Mouse (Mus musculus): ENCODE data around the gene Samd9l.
A peak's percentile ranks its signal among the peaks of the same experiment; 100 is the strongest.
"Not testable (repeated sequence)": the region's sequence is repeated elsewhere in the genome, so short reads cannot be mapped to it uniquely, and the experiment has no call there.

Samd9l gene

GRCm38 (mm10) chr6:3399340-3400068 lies at the start of gene Samd9l:
TSS of gene Samd9l (minus strand) at chr6:3399572.
- peak; percentile 8 for DNase-seq (ENCODE audit: low read depth, low spot score)

- peak; percentile 39 for DNase-seq (ENCODE audit: low read depth, low spot score)
Measured at GRCm38 (mm10) chr6:3447404-3447803, 48.0 kb upstream of the Samd9l start.

GRCm38 (mm10) chr6:3443905-3444304 lies 44.5 kb upstream of the Samd9l start:
- peak; percentile 10 for DNase-seq (ENCODE audit: low read depth, low spot score)

GRCm38 (mm10) chr6:3436087-3436486 lies 36.7 kb upstream of the Samd9l start:
- no peak for DNase-seq (ENCODE audit: low read depth, low spot score)

GRCm38 (mm10) chr6:3430976-3431375 lies 31.6 kb upstream of the Samd9l start:
- not testable (repeated sequence) for DNase-seq (ENCODE audit: low read depth, low spot score)

GRCm38 (mm10) chr6:3427047-3427446 lies 27.7 kb upstream of the Samd9l start:
- no peak for DNase-seq (ENCODE audit: low read depth, low spot score)

GRCm38 (mm10) chr6:3425333-3425732 lies 26.0 kb upstream of the Samd9l start:
- DNase-seq (ENCODE audit: low read depth, low spot score): not testable (repeated sequence)

GRCm38 (mm10) chr6:3424613-3425277 lies 25.4 kb upstream of the Samd9l start:
- DNase-seq (ENCODE audit: low read depth, low spot score): not testable (repeated sequence)

GRCm38 (mm10) chr6:3397182-3397906 lies 2.0 kb downstream of the Samd9l start:
- not testable (repeated sequence) for DNase-seq (ENCODE audit: low read depth, low spot score)

GRCm38 (mm10) chr6:3395921-3396611 lies 3.3 kb downstream of the Samd9l start:
- DNase-seq (ENCODE audit: low read depth, low spot score): not testable (repeated sequence)

- DNase-seq (ENCODE audit: low read depth, low spot score): no peak
Measured at GRCm38 (mm10) chr6:3389995-3390394, 9.4 kb downstream of the Samd9l start.

GRCm38 (mm10) chr6:3386565-3386964 lies 12.8 kb downstream of the Samd9l start:
- no peak for DNase-seq (ENCODE audit: low read depth, low spot score)

GRCm38 (mm10) chr6:3384816-3385215 lies 14.6 kb downstream of the Samd9l start:
- not testable (repeated sequence) for DNase-seq (ENCODE audit: low read depth, low spot score)

- not testable (repeated sequence) for DNase-seq (ENCODE audit: low read depth, low spot score)
Measured at GRCm38 (mm10) chr6:3384115-3384791, 15.1 kb downstream of the Samd9l start.

- no peak for DNase-seq (ENCODE audit: low read depth, low spot score)
Measured at GRCm38 (mm10) chr6:3379146-3379545, 20.2 kb downstream of the Samd9l start.

- no peak for DNase-seq (ENCODE audit: low read depth, low spot score)
Measured at GRCm38 (mm10) chr6:3376687-3377086, 22.7 kb downstream of the Samd9l start.

GRCm38 (mm10) chr6:3369527-3369926 lies 29.8 kb downstream of the Samd9l start:
- DNase-seq (ENCODE audit: low read depth, low spot score): no peak

GRCm38 (mm10) chr6:3365609-3366008 lies 33.8 kb downstream of the Samd9l start:
- DNase-seq (ENCODE audit: low read depth, low spot score): not testable (repeated sequence)

- DNase-seq (ENCODE audit: low read depth, low spot score): peak; percentile 9
Measured at GRCm38 (mm10) chr6:3345924-3346597, 53.3 kb downstream of the Samd9l start.

- DNase-seq (ENCODE audit: low read depth, low spot score): not testable (repeated sequence)
Measured at GRCm38 (mm10) chr6:3345043-3345639, 54.2 kb downstream of the Samd9l start.

Measured in telencephalon, adult 2 months (tissue).